Mouse (Mus musculus) G1E (cell line): ENCODE results near the gene Hoxa5. TPM values are rescaled to one million over a fixed set of nuclear protein-coding genes. Genes with fewer than 3 reads are reported as not detected.

Source experiments
- ATAC-seq: 2 replicates; pipeline ENCODE4 v1.8.0; 2016; ENCODE audit warnings: mild to moderate bottlenecking; ENCODE audit not compliant: insufficient number of reproducible peaks, poor library complexity, low FRiP score, severe bottlenecking; ENCODE audit errors: extremely low read depth
- DNase-seq: peaks from one replicate; pipeline ENCODE4 v3.0.0; 2012; ENCODE audit warnings: low spot score
- H3K27me3 ChIP-seq: 2 replicates; pipeline ENCODE4 v1.6.1; 2012; ENCODE audit warnings: mild to moderate bottlenecking, low read length, inconsistent platforms; ENCODE audit not compliant: insufficient read depth
- H3K36me3 ChIP-seq: replicated peaks from 2 replicates; pipeline ENCODE3; 2012; ENCODE audit warnings: mild to moderate bottlenecking, inconsistent platforms
- H3K4me1 ChIP-seq: 2 replicates; pipeline ENCODE4 v1.6.1; 2012; ENCODE audit warnings: low read depth, low read length, inconsistent platforms, mixed read lengths; ENCODE audit not compliant: insufficient read depth
- H3K4me3 ChIP-seq: 2 replicates; pipeline ENCODE4 v1.5.1; 2012; ENCODE audit warnings: low read depth, mild to moderate bottlenecking, inconsistent platforms, low read length, moderate library complexity, mixed read lengths
- H3K9me3 ChIP-seq: replicated peaks from 2 replicates; pipeline ENCODE4 v1.6.1; 2012; ENCODE audit warnings: inconsistent platforms
- CTCF ChIP-seq: IDR thresholded peaks from 2 replicates; pipeline ENCODE4 v1.5.1; 2012; ENCODE audit warnings: low read depth, low read length, inconsistent platforms, mixed read lengths
- GATA1 ChIP-seq: IDR thresholded peaks from 2 replicates; pipeline ENCODE4 v1.6.1; 2012; ENCODE audit warnings: borderline replicate concordance, low read length, inconsistent platforms, mixed read lengths
- GATA2 ChIP-seq: IDR thresholded peaks from 2 replicates; pipeline ENCODE4 v1.6.1; 2012; ENCODE audit warnings: low read depth, low read length, inconsistent platforms, borderline replicate concordance
- POLR2AphosphoS5 ChIP-seq: IDR thresholded peaks from 2 replicates; pipeline ENCODE4 v1.6.1; 2012; ENCODE audit warnings: low read depth, low read length, inconsistent platforms; ENCODE audit not compliant: insufficient replicate concordance
- TAL1 ChIP-seq: conservative IDR thresholded peaks from 2 replicates; pipeline ENCODE4 v1.6.1; 2012; ENCODE audit warnings: low read depth, low read length, inconsistent platforms, mixed read lengths
- polyA plus RNA-seq: library from polyadenylated mRNA; stranded (reverse); fragments of >175 nt; gene quantifications from 2 replicates; pipeline ENCODE4 v1.2.3, GENCODE M21; 2012
- total RNA-seq, 2 experiments: library from RNA; stranded (forward) in 1 of 2; stranded (reverse) in 1 of 2; fragments of 200-1000 nt in 1 of 2; fragments of >200 nt in 1 of 2; fragmentation: Nextera tagmentation in 1 of 2; gene quantifications; 2 replicates each; pipeline ENCODE4 v1.2.3; 2014 to 2017

The Hoxa5 gene
- total and polyA plus RNA-seq, 3 experiments: 0.05 TPM; not detected in 2

DNA sequence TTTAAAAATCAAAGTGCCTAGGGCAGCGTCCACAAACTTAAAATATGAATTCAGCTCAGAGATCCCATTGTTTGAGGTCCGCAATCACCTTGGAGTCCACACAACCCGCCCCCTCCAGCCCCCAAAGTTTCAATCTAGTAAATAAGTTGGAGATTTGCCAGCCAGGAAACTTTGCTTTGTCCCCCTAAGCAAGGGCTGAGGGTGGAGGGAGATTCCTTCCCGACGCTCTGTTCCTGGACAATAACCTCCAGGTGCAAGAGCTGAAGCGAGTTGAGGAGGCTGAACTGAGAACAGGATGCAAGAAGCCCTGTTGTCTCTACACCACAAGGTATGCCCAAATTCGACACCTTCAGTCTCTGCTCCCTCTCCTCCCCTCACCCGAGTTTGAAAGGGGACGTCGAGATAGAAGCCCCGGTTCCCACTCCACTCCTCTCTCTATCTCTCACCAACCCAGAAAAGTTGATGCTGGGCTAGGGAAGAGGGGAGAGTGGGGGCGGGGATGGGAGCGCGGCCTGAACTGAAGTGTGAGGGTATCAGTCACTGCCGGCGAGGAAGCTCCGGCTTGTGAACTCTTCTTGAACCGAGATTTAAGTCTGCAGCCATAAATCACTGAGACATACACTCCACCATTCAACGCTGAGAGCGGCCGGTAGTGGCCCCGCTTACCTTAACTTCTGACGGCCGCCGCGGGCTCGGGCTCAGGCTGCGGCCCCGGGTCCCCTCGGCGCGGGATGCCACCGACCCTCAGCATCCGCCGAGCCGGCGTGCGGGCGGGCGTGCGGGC is 29.2 kb downstream of the Hoxa5 start:
- Histone ChIP-seq H3K4me1 (no peaks in the 10 kb centered on the region), H3K4me3 (no peak overlapping the region), H3K9me3 (no peaks in the 10 kb centered on the region), H3K27me3 (peaks cover 60% of the 10 kb centered on the region), H3K36me3 (no peaks in the 10 kb centered on the region)
- ATAC-seq (no peak), DNase-seq (no peak)
- TF ChIP-seq TAL1: no peak
- TF ChIP-seq CTCF: no peak
- no peak for TF ChIP-seq POLR2AphosphoS5
- no peak for TF ChIP-seq GATA1
- no peak for TF ChIP-seq GATA2

DNA sequence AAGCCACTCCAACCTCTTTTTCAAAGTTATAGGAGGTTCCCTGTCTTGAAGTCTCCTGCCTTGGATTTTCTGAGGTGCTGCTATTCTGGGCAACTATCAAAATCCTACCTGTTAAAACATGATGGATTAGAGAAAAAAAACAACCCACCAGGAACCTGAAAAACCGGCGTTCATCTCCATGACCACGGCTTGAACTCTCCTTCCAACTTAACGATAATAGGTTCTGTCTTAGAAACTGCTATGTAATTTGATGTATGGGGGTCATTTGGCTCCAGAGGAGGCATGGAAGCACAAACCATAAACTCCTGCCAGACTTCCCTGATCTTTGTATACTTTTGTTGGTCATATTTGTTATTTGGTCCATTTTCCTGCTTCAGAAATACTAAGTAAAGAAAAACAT is 30.7 kb downstream of the Hoxa5 start:
- TF ChIP-seq CTCF: no peak
- no peak for TF ChIP-seq POLR2AphosphoS5
- TF ChIP-seq GATA1: no peak
- Histone ChIP-seq H3K36me3 (no peaks in the 10 kb centered on the region), H3K9me3 (no peaks in the 10 kb centered on the region), H3K27me3 (peaks cover 59% of the 10 kb centered on the region), H3K4me1 (no peaks in the 10 kb centered on the region), H3K4me3 (no peak overlapping the region)
- no peak for DNase-seq
- no peak for ATAC-seq

DNA sequence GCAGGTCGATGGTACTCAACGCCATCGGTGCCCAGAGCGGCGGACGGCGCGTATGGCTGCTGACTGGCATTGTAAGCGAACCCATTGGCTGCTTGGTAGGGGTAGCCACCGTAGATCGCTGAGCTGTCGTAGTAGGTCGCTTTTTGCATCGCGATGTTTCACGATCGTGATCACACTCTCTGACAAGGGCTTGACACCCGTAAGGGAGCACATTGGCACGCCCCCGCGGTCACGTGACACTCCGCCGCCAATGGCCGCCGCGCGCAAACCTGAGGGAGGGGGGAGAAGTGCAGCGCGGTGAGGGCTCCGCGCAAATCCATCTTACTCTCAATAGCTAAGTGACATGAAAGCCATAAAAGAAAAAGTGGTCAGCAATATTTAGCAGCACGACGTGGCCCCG is 31.9 kb downstream of the Hoxa5 start:
- H3K36me3 ChIP-seq: no peaks in the 10 kb centered on the region

GRCm38 (mm10) chr6:52171938-52172337 is 32.4 kb downstream of the Hoxa5 start:
- H3K27me3 ChIP-seq: peaks cover 58% of the 10 kb centered on the region
- no peak overlapping the region for H3K4me3 ChIP-seq
- ATAC-seq (no peak), DNase-seq (no peak)
- TF ChIP-seq POLR2AphosphoS5 (no peak), GATA2 (no peak), TAL1 (no peak), CTCF (no peak), GATA1 (no peak)
- H3K36me3 ChIP-seq: no peaks in the 10 kb centered on the region
- H3K9me3 ChIP-seq: no peaks in the 10 kb centered on the region
- no peaks in the 10 kb centered on the region for H3K4me1 ChIP-seq

More for the DNA sequence above, 31.9 kb downstream of the Hoxa5 start:
- no peak for DNase-seq
- no peak for ATAC-seq
- peaks cover 59% of the 10 kb centered on the region for H3K27me3 ChIP-seq
- no peaks in the 10 kb centered on the region for H3K9me3 ChIP-seq
- no peak overlapping the region for H3K4me3 ChIP-seq
- no peaks in the 10 kb centered on the region for H3K4me1 ChIP-seq
- TF ChIP-seq GATA2 (no peak), POLR2AphosphoS5 (no peak), TAL1 (no peak), CTCF (no peak), GATA1 (no peak)

GRCm38 (mm10) chr6:52171331-52171730 is 33.1 kb downstream of the Hoxa5 start:
- H3K4me3 ChIP-seq: no peak overlapping the region
- TF ChIP-seq TAL1: no peak
- no peak for TF ChIP-seq GATA1
- TF ChIP-seq POLR2AphosphoS5: no peak
- TF ChIP-seq GATA2: no peak
- TF ChIP-seq CTCF: no peak
- H3K36me3 ChIP-seq: no peaks in the 10 kb centered on the region
- DNase-seq (no peak), ATAC-seq (no peak)
- H3K27me3 ChIP-seq: peaks cover 59% of the 10 kb centered on the region
- no peaks in the 10 kb centered on the region for H3K9me3 ChIP-seq
- H3K4me1 ChIP-seq: no peaks in the 10 kb centered on the region

DNA sequence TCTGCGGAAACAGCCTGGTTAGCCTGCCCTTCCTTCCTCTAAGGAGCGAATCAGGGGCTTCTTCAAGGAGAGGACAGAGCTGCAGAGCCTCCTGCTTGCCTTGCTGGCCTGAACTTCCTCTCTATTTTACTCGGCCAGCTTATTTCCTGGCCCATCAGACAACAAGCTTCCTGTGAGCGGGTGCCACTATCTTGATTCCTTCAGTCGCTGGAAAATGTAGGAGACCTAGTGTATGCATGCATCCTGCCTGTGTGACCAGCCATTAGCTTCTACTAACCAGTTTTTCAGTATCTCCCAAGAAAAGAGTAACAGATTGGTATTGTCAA is 33.5 kb downstream of the Hoxa5 start:
- TF ChIP-seq POLR2AphosphoS5: no peak
- TF ChIP-seq TAL1: no peak
- TF ChIP-seq GATA1: no peak
- no peak for TF ChIP-seq CTCF
- TF ChIP-seq GATA2: no peak
- ATAC-seq: no peak
- no peaks in the 10 kb centered on the region for H3K4me1 ChIP-seq
- H3K4me3 ChIP-seq: no peak overlapping the region
- H3K9me3 ChIP-seq: no peaks in the 10 kb centered on the region
- no peak for DNase-seq
- peaks cover 59% of the 10 kb centered on the region for H3K27me3 ChIP-seq
- H3K36me3 ChIP-seq: no peaks in the 10 kb centered on the region
